Mouse (Mus musculus) heart, postnatal 0 days (tissue): ENCODE results near the gene Foxe1. TPM values are rescaled to one million over a fixed set of nuclear protein-coding genes. Genes with fewer than 3 reads are reported as not detected.

Experiments used
- ATAC-seq: fragments of 200-750 bp; cut with Nextera tagmentation; 2 replicates; pipeline ENCODE4 v1.8.0; 2017; ENCODE audit warnings: low read depth, moderate number of reproducible peaks, moderate library complexity; ENCODE audit not compliant: insufficient read depth
- DNase-seq: peaks from one replicate; pipeline ENCODE4 v3.0.0-alpha.2; 2016; ENCODE audit warnings: low spot score
- H3K27ac ChIP-seq: fragments of 300-500 bp; sonication (generic); 2 replicates; pipeline ENCODE4 v1.5.1; 2014; ENCODE audit warnings: low read depth, mild to moderate bottlenecking
- H3K27me3 ChIP-seq: fragments of 300-500 bp; sonication (generic); 2 replicates; pipeline ENCODE4 v1.6.1; 2014; ENCODE audit warnings: low read length, mixed read lengths; ENCODE audit not compliant: control insufficient read depth, insufficient read depth
- H3K36me3 ChIP-seq: fragments of 300-500 bp; sonication (generic); replicated peaks from 2 replicates; pipeline ENCODE4 v1.6.1; 2014; ENCODE audit warnings: low read length, mixed read lengths; ENCODE audit not compliant: control insufficient read depth, insufficient read depth
- H3K4me1 ChIP-seq: fragments of 300-500 bp; sonication (generic); 2 replicates; pipeline ENCODE4 v1.6.1; 2014; ENCODE audit warnings: antibody characterized with exemption; ENCODE audit not compliant: control insufficient read depth, insufficient read depth
- H3K4me2 ChIP-seq: fragments of 300-500 bp; sonication (generic); 2 replicates; pipeline ENCODE4 v1.6.1; 2014; ENCODE audit warnings: low read depth, mild to moderate bottlenecking, low read length, moderate library complexity
- H3K4me3 ChIP-seq: fragments of 300-500 bp; sonication (generic); 2 replicates; pipeline ENCODE4 v1.5.1; 2014; ENCODE audit warnings: low read depth, low read length
- H3K9ac ChIP-seq: fragments of 300-500 bp; sonication (generic); replicated peaks from 2 replicates; pipeline ENCODE4 v1.6.1; 2014; ENCODE audit warnings: low read depth, low read length, mixed read lengths
- H3K9me3 ChIP-seq: fragments of 300-500 bp; sonication (generic); replicated peaks from 2 replicates; pipeline ENCODE4 v1.6.1; 2016; ENCODE audit warnings: low read length; ENCODE audit not compliant: control insufficient read depth
- CTCF ChIP-seq: IDR thresholded peaks from 2 replicates; pipeline ENCODE4 v1.5.1; 2016; ENCODE audit warnings: antibody characterized with exemption, control low read depth, low read depth
- EP300 ChIP-seq: IDR thresholded peaks from 2 replicates; pipeline ENCODE4 v1.6.1; 2016; ENCODE audit warnings: antibody characterized with exemption, low read depth
- WGBS: fragments of 180-500 bp; shearing (Covaris S2); extraction: QIAGEN DNeasy Blood & Tissue Kit; methylation state at CpG from one replicate; pipeline ENCODE4 v1.1.7; 2014; 5-methylcytosine and 5-hydroxymethylcytosine counted together
- polyA plus RNA-seq: library from polyadenylated mRNA; unstranded; fragments of >200 nt; fragmentation: Nextera tagmentation; extraction: Ambion mirVana; gene quantifications from 2 replicates; pipeline ENCODE4 v1.2.1, GENCODE M21; 2015
- total RNA-seq: library from RNA; depleted of rRNA; stranded (reverse); fragments of >200 nt; gene quantifications from 2 replicates; pipeline ENCODE4 v1.2.3, GENCODE M21; 2014; ENCODE audit warnings: low replicate concordance

Gene Foxe1
- total and polyA plus RNA-seq, 2 experiments from 2014 or later: 0.05 to 1.1 TPM

- DNase-seq (no peak), ATAC-seq (no peak; the same call in 1 of the 2 replicates)
- Histone ChIP-seq H3K4me1 (no peaks in the 10 kb centered on the region), H3K9ac (no peak overlapping the region), H3K36me3 (no peaks in the 10 kb centered on the region), H3K4me2 (peak overlapping the region; percentile 49), H3K27ac (no peak overlapping the region), H3K27me3 (peaks cover 100% of the 10 kb centered on the region), H3K9me3 (no peaks in the 10 kb centered on the region), H3K4me3 (peak overlapping the region; percentile 43)
- TF ChIP-seq CTCF (no peak), EP300 (no peak)
- 1% methylated on average over 50 of the region's 51 CpGs for WGBS
These were observed 879 bp downstream of the Foxe1 start for GRCm38 (mm10) chr4:46344288-46344687.

GRCm38 (mm10) chr4:46345056-46345772 is 1.8 kb downstream of the Foxe1 start:
- Histone ChIP-seq H3K9ac (no peak overlapping the region), H3K27ac (no peak overlapping the region), H3K4me3 (peak overlapping the region; percentile 43), H3K27me3 (peaks cover 100% of the 10 kb centered on the region), H3K9me3 (no peaks in the 10 kb centered on the region), H3K36me3 (no peaks in the 10 kb centered on the region), H3K4me1 (no peaks in the 10 kb centered on the region), H3K4me2 (peak overlapping the region; percentile 49)
- TF ChIP-seq CTCF: no peak
- no peak for TF ChIP-seq EP300
- DNase-seq (no peak), ATAC-seq (no peak)
- 4% methylated on average over 59 of the region's 67 CpGs for WGBS

GRCm38 (mm10) chr4:46345773-46346100 is 2.3 kb downstream of the Foxe1 start:
- Histone ChIP-seq H3K36me3 (no peaks in the 10 kb centered on the region), H3K9me3 (no peaks in the 10 kb centered on the region), H3K27ac (no peak overlapping the region), H3K4me1 (no peaks in the 10 kb centered on the region), H3K4me3 (no peak overlapping the region), H3K4me2 (no peak overlapping the region), H3K27me3 (peaks cover 100% of the 10 kb centered on the region), H3K9ac (no peak overlapping the region)
- DNase-seq (no peak), ATAC-seq (no peak)
- 23% methylated on average over 3 of the region's 3 CpGs for WGBS
- TF ChIP-seq EP300 (no peak), CTCF (no peak)

GRCm38 (mm10) chr4:46346221-46346620 is 2.8 kb downstream of the Foxe1 start:
- no peaks in the 10 kb centered on the region for H3K4me1 ChIP-seq
- ATAC-seq: no peak
- TF ChIP-seq CTCF: no peak
- TF ChIP-seq EP300: no peak
- WGBS: 24% methylated on average over 6 of the region's 6 CpGs
- H3K9me3 ChIP-seq: no peaks in the 10 kb centered on the region
- no peak overlapping the region for H3K27ac ChIP-seq
- no peak overlapping the region for H3K4me2 ChIP-seq
- peaks cover 100% of the 10 kb centered on the region for H3K27me3 ChIP-seq
- H3K36me3 ChIP-seq: no peaks in the 10 kb centered on the region
- H3K9ac ChIP-seq: no peak overlapping the region
- no peak overlapping the region for H3K4me3 ChIP-seq
- DNase-seq: no peak

GRCm38 (mm10) chr4:46347141-46347540 is 3.7 kb downstream of the Foxe1 start:
- peaks cover 100% of the 10 kb centered on the region for H3K27me3 ChIP-seq
- no peaks in the 10 kb centered on the region for H3K4me1 ChIP-seq
- WGBS: 10% methylated on average over 4 of the region's 4 CpGs
- no peak overlapping the region for H3K4me3 ChIP-seq
- no peak overlapping the region for H3K9ac ChIP-seq
- no peak for ATAC-seq
- H3K4me2 ChIP-seq: no peak overlapping the region
- no peak overlapping the region for H3K27ac ChIP-seq
- TF ChIP-seq CTCF: no peak
- no peak for TF ChIP-seq EP300
- H3K36me3 ChIP-seq: no peaks in the 10 kb centered on the region
- H3K9me3 ChIP-seq: no peaks in the 10 kb centered on the region
- DNase-seq: no peak
